Mouse (Mus musculus) embryonic facial prominence, embryonic 13.5 days (tissue): ENCODE data around the gene Sirt3. TPM values are rescaled to one million over a fixed set of nuclear protein-coding genes. Genes with fewer than 3 reads are reported as not detected.
"Not testable (repeated sequence)": the region's sequence is repeated elsewhere in the genome, so short reads cannot be mapped to it uniquely, and the experiment has no call there.

Experiments
- ATAC-seq: fragments of 200-750 bp; cut with Nextera tagmentation; 2 replicates; pipeline ENCODE4 v1.8.0; 2017; ENCODE audit warnings: low read depth; ENCODE audit not compliant: insufficient number of reproducible peaks, insufficient read depth, low FRiP score, low TSS enrichment
- H3K27ac ChIP-seq: fragments of 300-500 bp; sonication (generic); 2 replicates; pipeline ENCODE4 v1.5.1; 2015; ENCODE audit warnings: moderate library complexity, mild to moderate bottlenecking, inconsistent platforms
- H3K27me3 ChIP-seq: fragments of 300-500 bp; sonication (generic); 2 replicates; pipeline ENCODE4 v1.6.1; 2015; ENCODE audit warnings: mild to moderate bottlenecking, inconsistent platforms
- H3K36me3 ChIP-seq: fragments of 300-500 bp; sonication (generic); 2 replicates; pipeline ENCODE4 v1.6.1; 2015; ENCODE audit warnings: mild to moderate bottlenecking, inconsistent platforms
- H3K4me1 ChIP-seq: fragments of 300-500 bp; sonication (generic); 2 replicates; pipeline ENCODE4 v1.6.1; 2015; ENCODE audit warnings: inconsistent platforms
- H3K4me2 ChIP-seq: fragments of 300-500 bp; sonication (generic); 2 replicates; pipeline ENCODE4 v1.6.1; 2015; ENCODE audit warnings: moderate library complexity, mild to moderate bottlenecking, inconsistent platforms
- H3K4me3 ChIP-seq: fragments of 300-500 bp; sonication (generic); 2 replicates; pipeline ENCODE4 v1.5.1; 2015; ENCODE audit warnings: mild to moderate bottlenecking, inconsistent platforms
- H3K9ac ChIP-seq: fragments of 300-500 bp; sonication (generic); 2 replicates; pipeline ENCODE4 v1.6.1; 2015; ENCODE audit warnings: mild to moderate bottlenecking, inconsistent platforms
- H3K9me3 ChIP-seq: fragments of 300-500 bp; sonication (generic); 2 replicates; pipeline ENCODE4 v1.6.1; 2016; ENCODE audit warnings: inconsistent platforms
- WGBS: fragments of 180-500 bp; shearing (Covaris S2); methylation state at CpG from one replicate; pipeline ENCODE4 v1.1.7; 2015; ENCODE audit warnings: mixed read lengths; 5-methylcytosine and 5-hydroxymethylcytosine counted together
- polyA plus RNA-seq: library from polyadenylated mRNA; unstranded; fragments of >200 nt; fragmentation: Nextera tagmentation; extraction: Ambion mirVana; gene quantifications from 2 replicates; pipeline ENCODE4 v1.2.1, GENCODE M21; 2015

Sirt3 gene
- polyA plus RNA-seq, 1 experiment from 2014 or later, result 24.8 TPM

DNA sequence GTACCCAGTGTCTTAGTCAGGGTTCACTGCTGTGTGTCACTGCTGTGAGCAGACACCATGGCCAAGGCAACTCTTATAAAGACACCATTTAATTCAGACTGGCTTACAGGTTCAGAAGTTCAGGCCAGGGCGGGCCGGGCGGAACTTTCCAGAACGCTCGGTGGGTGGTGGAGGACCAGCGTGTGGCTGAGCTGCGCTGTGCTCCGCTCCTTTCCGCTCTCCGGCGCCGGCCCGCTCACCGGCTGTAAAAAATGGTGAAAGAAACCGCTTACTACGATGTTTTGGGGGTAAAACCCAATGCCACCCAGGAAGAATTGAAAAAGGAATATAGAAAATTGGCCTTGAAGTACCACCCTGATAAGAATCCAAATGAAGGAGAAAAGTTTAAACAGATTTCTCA is 8.5 kb upstream of the Sirt3 start:
- 98% methylated on average over 16 of the region's 16 CpGs for WGBS
- H3K4me3 ChIP-seq, ATAC-seq, H3K9ac ChIP-seq, H3K27ac ChIP-seq, H3K4me1 ChIP-seq, H3K27me3 ChIP-seq, H3K4me2 ChIP-seq, H3K9me3 ChIP-seq: not testable (repeated sequence)
- H3K36me3 ChIP-seq, result peaks cover 78% of the 10 kb centered on the region

GRCm38 (mm10) chr7:140882469-140882803 is 327 bp upstream of the Sirt3 start:
- peak; percentile 35; the same call in 1 of the 2 replicates for ATAC-seq
- peaks cover 34% of the 10 kb centered on the region for H3K36me3 ChIP-seq
- H3K4me2 ChIP-seq, result peak overlapping the region; percentile 66
- H3K4me3 ChIP-seq, result peak overlapping the region; percentile 96
- peak overlapping the region; percentile 89 for H3K9ac ChIP-seq
- H3K4me1 ChIP-seq, result peaks cover 17% of the 10 kb centered on the region
- under 1% methylated on average over 12 of the region's 12 CpGs for WGBS
- H3K9me3 ChIP-seq, result no peaks in the 10 kb centered on the region
- no peaks in the 10 kb centered on the region for H3K27me3 ChIP-seq
- H3K27ac ChIP-seq, result peak overlapping the region; percentile 86; the same call in 1 of the 2 replicates

GRCm38 (mm10) chr7:140880865-140881515 is 1.1 kb downstream of the Sirt3 start:
- no peak for ATAC-seq
- Histone ChIP-seq H3K4me2 (peak overlapping the region; percentile 66), H3K27me3 (no peaks in the 10 kb centered on the region), H3K36me3 (peaks cover 33% of the 10 kb centered on the region), H3K4me1 (peaks cover 17% of the 10 kb centered on the region), H3K9ac (peak overlapping the region; percentile 89), H3K4me3 (peak overlapping the region; percentile 96), H3K27ac (peak overlapping the region; percentile 86; the same call in 1 of the 2 replicates), H3K9me3 (no peaks in the 10 kb centered on the region)
- 21% methylated on average over 8 of the region's 8 CpGs for WGBS

DNA sequence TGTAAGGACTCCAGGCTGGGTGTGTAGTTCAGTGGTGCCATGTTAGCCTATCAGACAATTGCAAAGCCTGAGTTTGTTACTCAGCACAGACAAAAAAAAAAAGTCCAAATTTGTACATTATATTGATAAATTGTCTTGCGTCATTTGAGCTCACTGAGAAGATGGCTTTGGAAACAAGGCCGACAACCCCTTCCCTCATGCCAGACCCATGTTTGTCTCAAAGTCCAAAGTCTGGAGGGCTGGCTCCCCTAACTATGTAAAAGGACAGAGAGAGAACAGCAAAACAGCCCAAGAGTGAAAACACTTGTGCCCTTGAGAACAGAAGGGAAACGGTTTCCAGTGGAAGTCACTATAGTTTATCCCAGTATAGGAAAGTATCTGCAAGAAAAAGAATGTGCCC is 1.7 kb downstream of the Sirt3 start:
- H3K4me3 ChIP-seq, result no peak overlapping the region
- peak overlapping the region; percentile 66; the same call in 1 of the 2 replicates for H3K4me2 ChIP-seq

GRCm38 (mm10) chr7:140879355-140879754 is 2.8 kb downstream of the Sirt3 start:
- Histone ChIP-seq H3K27ac (no peak overlapping the region), H3K36me3 (peaks cover 39% of the 10 kb centered on the region), H3K4me2 (no peak overlapping the region), H3K27me3 (no peaks in the 10 kb centered on the region), H3K4me3 (no peak overlapping the region), H3K9me3 (no peaks in the 10 kb centered on the region), H3K4me1 (peaks cover 17% of the 10 kb centered on the region), H3K9ac (no peak overlapping the region)
- ATAC-seq, result no peak
- WGBS, result 89% methylated on average over 7 of the region's 7 CpGs

More for the DNA sequence above, 1.7 kb downstream of the Sirt3 start:
- H3K9me3 ChIP-seq, result no peaks in the 10 kb centered on the region
- no peaks in the 10 kb centered on the region for H3K27me3 ChIP-seq
- ATAC-seq, result no peak
- H3K4me1 ChIP-seq, result peaks cover 17% of the 10 kb centered on the region
- H3K36me3 ChIP-seq, result peaks cover 33% of the 10 kb centered on the region
- 82% methylated on average over 3 of the region's 3 CpGs for WGBS
- H3K27ac ChIP-seq, result no peak overlapping the region
- H3K9ac ChIP-seq, result no peak overlapping the region

GRCm38 (mm10) chr7:140877364-140877763 is 4.7 kb downstream of the Sirt3 start:
- H3K36me3 ChIP-seq, result peaks cover 43% of the 10 kb centered on the region
- H3K9me3 ChIP-seq, result no peaks in the 10 kb centered on the region
- ATAC-seq, result no peak
- H3K4me1 ChIP-seq, result peaks cover 9% of the 10 kb centered on the region; the same call in 1 of the 2 replicates
- H3K4me2 ChIP-seq, result no peak overlapping the region
- WGBS, result 83% methylated on average over 6 of the region's 6 CpGs
- no peak overlapping the region for H3K27ac ChIP-seq
- no peak overlapping the region for H3K4me3 ChIP-seq
- no peak overlapping the region for H3K9ac ChIP-seq
- H3K27me3 ChIP-seq, result no peaks in the 10 kb centered on the region

- Histone ChIP-seq H3K36me3 (peaks cover 45% of the 10 kb centered on the region), H3K9ac (no peak overlapping the region), H3K4me1 (no peaks in the 10 kb centered on the region), H3K9me3 (no peaks in the 10 kb centered on the region), H3K27me3 (no peaks in the 10 kb centered on the region), H3K27ac (no peak overlapping the region), H3K4me3 (no peak overlapping the region), H3K4me2 (no peak overlapping the region)
- no peak for ATAC-seq
- WGBS, result 89% methylated on average over 4 of the region's 4 CpGs
Measured at GRCm38 (mm10) chr7:140874224-140874623, 7.9 kb downstream of the Sirt3 start.

DNA sequence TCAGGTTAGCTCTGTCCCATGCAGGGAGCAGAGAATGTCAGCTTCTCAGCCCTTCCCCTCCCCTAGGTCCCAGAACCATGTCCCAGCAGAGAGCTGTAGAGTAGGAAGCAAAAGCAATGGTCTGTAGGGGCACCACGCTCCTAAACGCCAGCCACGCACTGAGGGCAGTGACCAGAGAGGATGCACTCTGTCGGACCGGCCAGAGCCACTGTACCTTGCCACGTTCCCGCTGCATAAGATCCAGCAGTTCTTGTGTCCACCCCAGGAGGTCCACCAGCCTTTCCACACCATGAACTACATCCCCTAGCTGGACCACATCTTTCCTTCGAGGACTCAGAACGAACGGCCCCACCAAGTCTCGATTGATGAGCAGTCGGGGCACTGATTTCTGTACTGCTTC is 17.3 kb downstream of the Sirt3 start:
- Histone ChIP-seq H3K4me1 (peaks cover 5% of the 10 kb centered on the region), H3K9me3 (no peaks in the 10 kb centered on the region), H3K27ac (no peak overlapping the region), H3K4me2 (no peak overlapping the region), H3K4me3 (no peak overlapping the region), H3K9ac (no peak overlapping the region), H3K27me3 (no peaks in the 10 kb centered on the region), H3K36me3 (peaks cover 78% of the 10 kb centered on the region)
- no peak for ATAC-seq
- WGBS, result 86% methylated on average over 12 of the region's 12 CpGs

DNA sequence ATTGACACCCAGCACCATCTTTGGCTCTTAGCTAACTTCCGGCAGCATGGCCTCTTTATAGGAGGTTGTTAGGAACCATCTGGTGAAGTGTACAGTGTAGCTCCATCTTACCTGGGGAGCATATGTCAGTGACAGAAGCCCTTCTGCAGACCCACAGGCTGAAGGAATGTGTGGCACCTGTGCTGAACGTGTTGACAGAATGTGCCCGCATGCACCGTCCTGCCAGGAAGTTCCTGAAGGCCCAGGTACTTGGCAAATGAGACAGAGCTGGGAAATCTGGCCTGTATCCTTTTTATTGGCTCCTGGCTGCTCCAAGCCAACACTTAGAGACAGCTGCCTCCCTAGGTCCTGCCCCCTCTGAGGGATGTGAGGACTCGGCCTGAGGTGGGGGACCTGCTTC is 21.4 kb downstream of the Sirt3 start:
- Histone ChIP-seq H3K4me2 (no peak overlapping the region), H3K9me3 (no peaks in the 10 kb centered on the region), H3K27me3 (no peaks in the 10 kb centered on the region), H3K36me3 (peaks cover 69% of the 10 kb centered on the region), H3K9ac (0 out of 2 replicates have a peak overlapping the region, but pooled peaks have one; percentile 6), H3K27ac (no peak overlapping the region), H3K4me3 (no peak overlapping the region), H3K4me1 (peaks cover 25% of the 10 kb centered on the region)
- ATAC-seq, result no peak
- WGBS, result 87% methylated on average over 5 of the region's 5 CpGs

DNA sequence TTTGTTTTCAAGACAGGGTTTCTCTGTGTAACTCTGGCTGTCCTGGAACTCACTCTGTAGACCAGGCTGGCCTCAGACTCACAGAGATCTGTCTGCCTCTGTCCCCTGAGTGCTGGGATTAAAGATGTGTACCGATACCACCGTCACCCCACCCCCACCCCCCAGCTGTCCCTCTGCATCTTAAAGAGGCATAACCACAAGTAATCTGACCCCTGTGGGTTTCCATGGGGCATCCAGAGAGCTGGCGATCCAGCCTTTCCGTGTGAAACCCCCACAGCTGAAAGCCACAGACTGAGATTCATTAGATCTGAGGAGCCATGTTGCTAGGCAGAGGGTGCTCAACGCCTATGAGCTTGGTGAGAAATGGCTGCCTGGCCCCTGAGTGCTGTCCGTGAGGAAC is 22.1 kb downstream of the Sirt3 start:
- H3K36me3 ChIP-seq, result peaks cover 67% of the 10 kb centered on the region
- H3K27me3 ChIP-seq, result no peaks in the 10 kb centered on the region
- no peaks in the 10 kb centered on the region for H3K9me3 ChIP-seq
- WGBS, result 47% methylated on average over 6 of the region's 6 CpGs
- no peak overlapping the region for H3K4me3 ChIP-seq
- no peak for ATAC-seq
- H3K9ac ChIP-seq, result no peak overlapping the region
- H3K4me1 ChIP-seq, result peaks cover 31% of the 10 kb centered on the region
- no peak overlapping the region for H3K4me2 ChIP-seq
- no peak overlapping the region for H3K27ac ChIP-seq

GRCm38 (mm10) chr7:140858746-140859145 is 23.4 kb downstream of the Sirt3 start:
- Histone ChIP-seq H3K4me2 (peak overlapping the region; percentile 99), H3K4me1 (peaks cover 36% of the 10 kb centered on the region), H3K9me3 (no peaks in the 10 kb centered on the region), H3K4me3 (peak overlapping the region; percentile 83), H3K36me3 (peaks cover 64% of the 10 kb centered on the region), H3K9ac (peak overlapping the region; percentile 95), H3K27me3 (no peaks in the 10 kb centered on the region), H3K27ac (no peak overlapping the region)
- ATAC-seq, result no peak
- WGBS, result 92% methylated on average over 8 of the region's 8 CpGs
